8 mouse cellular contexts compared by ENCODE assay signal in genomic region chr2:71581488-71581887, GRCm38 (mm10). TPM values are rescaled to one million over a fixed set of nuclear protein-coding genes. Genes with fewer than 3 reads are reported as not detected.
DNase-seq lines count a peak whose midpoint lies in the region; ATAC-seq and TF ChIP-seq lines count a peak whose summit lies in the region.

No protein-coding gene starts in this region.

- H3K4me1 ChIP-seq in kidney, embryonic 14.5 days (ENCODE audit: control insufficient read depth, insufficient read depth, low read length) = no peaks in the 10 kb centered on the region
- peaks cover 6% of the 10 kb centered on the region; the same call in 1 of the 2 replicates for H3K4me1 ChIP-seq in embryonic facial prominence, embryonic 13.5 days
- no peaks in the 10 kb centered on the region for H3K4me1 ChIP-seq in intestine, postnatal 0 days (replicated peaks; ENCODE audit: control insufficient read depth, insufficient read depth, low read length)
- no peaks in the 10 kb centered on the region; the same call in 1 of the 2 replicates for H3K4me1 ChIP-seq in kidney, adult 2 months (ENCODE audit: control insufficient read depth, insufficient read depth, low read length)

- H3K4me3 ChIP-seq in kidney, embryonic 14.5 days (ENCODE audit: low read length) = peak overlapping the region; percentile 49
- peak overlapping the region; percentile 59 for H3K4me3 ChIP-seq in embryonic facial prominence, embryonic 13.5 days
- peak overlapping the region; percentile 49 for H3K4me3 ChIP-seq in intestine, postnatal 0 days (ENCODE audit: low read depth, low read length)
- H3K4me3 ChIP-seq in myocyte = no peak overlapping the region
- H3K4me3 ChIP-seq in kidney, adult 2 months (ENCODE audit: insufficient read depth, low read depth, low read length) = no peak overlapping the region

- peak overlapping the region; percentile 76 for H3K4me2 ChIP-seq in kidney, embryonic 14.5 days (replicated peaks; ENCODE audit: low read depth, low read length)
- peak overlapping the region; percentile 91 for H3K4me2 ChIP-seq in embryonic facial prominence, embryonic 13.5 days
- peak overlapping the region; percentile 87 for H3K4me2 ChIP-seq in intestine, postnatal 0 days (replicated peaks; ENCODE audit: low read depth)
- peak overlapping the region; percentile 30 for H3K4me2 ChIP-seq in myocyte (ENCODE audit: low read depth)

- 63% methylated on average over 5 of the region's 5 CpGs for WGBS in kidney, embryonic 14.5 days
- 52% methylated on average over 5 of the region's 5 CpGs for WGBS in embryonic facial prominence, embryonic 13.5 days
- 65% methylated on average over 5 of the region's 5 CpGs for WGBS in intestine, postnatal 0 days
- 81% methylated on average over 5 of the region's 5 CpGs for WGBS in kidney, adult 2 months

- H3K27me3 ChIP-seq in kidney, embryonic 14.5 days (ENCODE audit: control insufficient read depth, insufficient read depth, low read length) = no peaks in the 10 kb centered on the region
- H3K27me3 ChIP-seq in embryonic facial prominence, embryonic 13.5 days = peaks cover 4% of the 10 kb centered on the region
- H3K27me3 ChIP-seq in intestine, postnatal 0 days (replicated peaks; ENCODE audit: control insufficient read depth, insufficient read depth, low read length) = peaks cover 13% of the 10 kb centered on the region
- no peaks in the 10 kb centered on the region for H3K27me3 ChIP-seq in myocyte (ENCODE audit: control insufficient read depth, insufficient read depth, insufficient read length)
- no peaks in the 10 kb centered on the region for H3K27me3 ChIP-seq in kidney, adult 2 months (replicated peaks; ENCODE audit: control insufficient read depth, insufficient read depth, low read length)

- H3K79me2 ChIP-seq in myocyte (ENCODE audit: control insufficient read depth, insufficient read depth) = no peaks in the 10 kb centered on the region

- no peak overlapping the region for H3K27ac ChIP-seq in kidney, embryonic 14.5 days (ENCODE audit: low read depth, low read length)
- no peak overlapping the region for H3K27ac ChIP-seq in embryonic facial prominence, embryonic 13.5 days
- H3K27ac ChIP-seq in intestine, postnatal 0 days (ENCODE audit: low read depth, low read length) = no peak overlapping the region
- H3K27ac ChIP-seq in kidney, adult 2 months (ENCODE audit: insufficient read depth, low read depth, low read length) = no peak overlapping the region

- TF ChIP-seq CTCF in intestine, postnatal 0 days (IDR thresholded peaks at IDR 0.05; ENCODE audit: low read depth) = no peak
- no peak for TF ChIP-seq CTCF in kidney, adult 2 months (conservative IDR thresholded peaks at IDR 0.05; ENCODE audit: insufficient read depth, insufficient read length, low read depth, low read length)

- H3ac ChIP-seq in myocyte (ENCODE audit: control insufficient read depth, insufficient read length) = no peak overlapping the region

- no peaks in the 10 kb centered on the region for H3K36me3 ChIP-seq in kidney, embryonic 14.5 days (ENCODE audit: control insufficient read depth, insufficient read depth, low read length)
- H3K36me3 ChIP-seq in embryonic facial prominence, embryonic 13.5 days = no peaks in the 10 kb centered on the region
- no peaks in the 10 kb centered on the region for H3K36me3 ChIP-seq in intestine, postnatal 0 days (ENCODE audit: control insufficient read depth, insufficient read depth)
- no peaks in the 10 kb centered on the region for H3K36me3 ChIP-seq in myocyte (ENCODE audit: control insufficient read depth, insufficient read depth)
- H3K36me3 ChIP-seq in kidney, adult 2 months (ENCODE audit: control insufficient read depth, insufficient read depth, low read length) = no peaks in the 10 kb centered on the region

- TF ChIP-seq POLR2A in myocyte (IDR thresholded peaks at IDR 0.05; ENCODE audit: insufficient read length, low read depth) = no peak
- no peak for TF ChIP-seq POLR2A in kidney, adult 2 months (IDR thresholded peaks at IDR 0.05; ENCODE audit: low read depth, low read length)

- no peak for ATAC-seq in kidney, embryonic 14.5 days (ENCODE audit: low FRiP score, low TSS enrichment)
- ATAC-seq in embryonic facial prominence, embryonic 13.5 days (ENCODE audit: insufficient number of reproducible peaks, insufficient read depth, low FRiP score, low TSS enrichment, low read depth) = no peak
- no peak for ATAC-seq in intestine, postnatal 0 days

- no peak for DNase-seq in kidney, postnatal 36 days
- DNase-seq in ovary, postnatal 14 days (ENCODE audit: low spot score) = no peak
- DNase-seq in thymus, postnatal 0 days (ENCODE audit: low spot score) = no peak
- DNase-seq in kidney, adult 2 months = no peak

- no peaks in the 10 kb centered on the region for H3K9me3 ChIP-seq in kidney, embryonic 14.5 days (ENCODE audit: control insufficient read depth, low read length)
- H3K9me3 ChIP-seq in embryonic facial prominence, embryonic 13.5 days = no peaks in the 10 kb centered on the region
- no peaks in the 10 kb centered on the region for H3K9me3 ChIP-seq in intestine, postnatal 0 days (ENCODE audit: control insufficient read depth)

- H3K9ac ChIP-seq in kidney, embryonic 14.5 days (ENCODE audit: low read depth, low read length) = peak overlapping the region; percentile 53; the same call in 1 of the 2 replicates
- H3K9ac ChIP-seq in embryonic facial prominence, embryonic 13.5 days = peak overlapping the region; percentile 77; the same call in 1 of the 2 replicates
- H3K9ac ChIP-seq in intestine, postnatal 0 days (ENCODE audit: low read depth, low read length) = no peak overlapping the region

TF ChIP-seq in myocyte, 11 proteins besides CTCF, POLR2A, EP300 and RAD21:
- TF ChIP-seq USF1 (IDR thresholded peaks at IDR 0.05; ENCODE audit: low read depth) (no peak), POLR2AphosphoS2 (IDR thresholded peaks at IDR 0.05; ENCODE audit: insufficient read length, low read depth) (no peak), SRF (IDR thresholded peaks at IDR 0.05; ENCODE audit: control insufficient read depth, insufficient read length, low read depth) (no peak), MAX (IDR thresholded peaks at IDR 0.05; ENCODE audit: low read depth) (no peak), TCF12 (IDR thresholded peaks at IDR 0.05; ENCODE audit: insufficient read depth, poor library complexity, severe bottlenecking) (no peak), MYOD1 (IDR thresholded peaks at IDR 0.05; ENCODE audit: control insufficient read depth in 1 of 3, insufficient read length in 2 of 3, low read depth in 2 of 3) (no peak), MYOG (IDR thresholded peaks at IDR 0.05; ENCODE audit: control insufficient read depth in 1 of 3, insufficient read depth in 1 of 3, insufficient read length in 2 of 3, low read depth in 2 of 3) (no peak)

RNA-seq across cellular contexts. Expression of gene Dlx2, which starts 34.9 kb away (rescaled TPM):
- polyA plus RNA-seq in kidney, embryonic 14.5 days (2014; fragmentation: Nextera tagmentation; extraction: Ambion mirVana) = not detected in 2 replicates
- 7.8 and 10.0 TPM in 2 replicates for polyA plus RNA-seq in embryonic facial prominence, embryonic 13.5 days (2015; fragmentation: Nextera tagmentation; extraction: Ambion mirVana)
- 1.0 and 1.3 TPM in 2 replicates for polyA plus RNA-seq in intestine, postnatal 0 days (2015; fragmentation: Nextera tagmentation; extraction: Ambion mirVana)
- polyA plus RNA-seq in myocyte (2012; fragmentation: generic; extraction: Trizol) = 1.7 TPM
- 0.05 TPM in 1 of 2 replicates, not detected in the other for polyA plus RNA-seq in thymus, postnatal 0 days (2015; fragmentation: Nextera tagmentation; extraction: Ambion mirVana)
- polyA plus RNA-seq in kidney, adult 2 months (2012; rRNA removed) = not detected in 2 replicates

RNA-seq across cellular contexts. Expression of gene Dlx1, which starts 53.6 kb away (rescaled TPM):
- not detected in 2 replicates for polyA plus RNA-seq in kidney, embryonic 14.5 days (2014; fragmentation: Nextera tagmentation; extraction: Ambion mirVana)
- 15.1 and 18.3 TPM in 2 replicates for polyA plus RNA-seq in embryonic facial prominence, embryonic 13.5 days (2015; fragmentation: Nextera tagmentation; extraction: Ambion mirVana)
- polyA plus RNA-seq in intestine, postnatal 0 days (2015; fragmentation: Nextera tagmentation; extraction: Ambion mirVana) = 1.5 and 1.8 TPM in 2 replicates
- polyA plus RNA-seq in myocyte (2012; fragmentation: generic; extraction: Trizol) = 0.64 TPM
- 0.12 and 0.44 TPM in 2 replicates for polyA plus RNA-seq in thymus, postnatal 0 days (2015; fragmentation: Nextera tagmentation; extraction: Ambion mirVana)
- 0.16 TPM in 1 of 2 replicates, not detected in the other for polyA plus RNA-seq in kidney, adult 2 months (2012; rRNA removed)

Comparison
In these comparisons a context has a peak if more than half of its experiments do, and no peak if none do; other contexts are left out.
1. H3K4me3 ChIP-seq: peak in kidney, embryonic 14.5 days (single experiment), embryonic facial prominence, embryonic 13.5 days (single experiment) and intestine, postnatal 0 days (single experiment); none in myocyte (single experiment) and kidney, adult 2 months (single experiment).
2. H3K4me2 ChIP-seq: peak in every context shown above with its lines; median percentile 91 in embryonic facial prominence, embryonic 13.5 days; 87 in intestine, postnatal 0 days; 76 in kidney, embryonic 14.5 days; 30 in myocyte.